Mouse (Mus musculus): Measurements from ENCODE around the gene Mageb3.
"Not testable (repeated sequence)": the region's sequence is repeated elsewhere in the genome, so short reads cannot be mapped to it uniquely, and the experiment has no call there.

Mageb3 gene

GRCm38 (mm10) chr2:121955765-121956223, at the start of gene Mageb3, which contains the start of gene Ctdspl2:
TSS of gene Mageb3 (minus strand) at chr2:121956092.
TSS of gene Ctdspl2 (plus strand) at chr2:121956001.
- peak; percentile 98 for DNase-seq

- DNase-seq = no peak
These were observed 39.8 kb upstream of the Mageb3 start for GRCm38 (mm10) chr2:121995738-121996137.

GRCm38 (mm10) chr2:121957216-121957792, 1.4 kb upstream of the Mageb3 start:
- DNase-seq = no peak

GRCm38 (mm10) chr2:121956224-121957018, 529 bp upstream of the Mageb3 start:
- DNase-seq = peak; percentile 96

GRCm38 (mm10) chr2:121954971-121955656, 778 bp downstream of the Mageb3 start:
- peak; percentile 30 for DNase-seq

GRCm38 (mm10) chr2:121943364-121943763, 12.5 kb downstream of the Mageb3 start:
- no peak for DNase-seq

- DNase-seq = not testable (repeated sequence)
These were observed 18.3 kb downstream of the Mageb3 start for GRCm38 (mm10) chr2:121937624-121938023.

- DNase-seq = no peak
These were observed 39.6 kb downstream of the Mageb3 start for GRCm38 (mm10) chr2:121916047-121916970.

- no peak for DNase-seq
These were observed 45.9 kb downstream of the Mageb3 start for GRCm38 (mm10) chr2:121909975-121910374.
